Mouse (Mus musculus) natural killer cell, adult 2 months (primary cell): ENCODE measurements around the gene Dolpp1.
"Not testable (repeated sequence)": the region's sequence is repeated elsewhere in the genome, so short reads cannot be mapped to it uniquely, and the experiment has no call there.

Experiments used
- DNase-seq, 2 experiments: peaks; one replicate each; pipeline ENCODE4 v3.0.0; 2022; ENCODE audit warnings: low spot score in 2 of 2

The Dolpp1 gene

DNA sequence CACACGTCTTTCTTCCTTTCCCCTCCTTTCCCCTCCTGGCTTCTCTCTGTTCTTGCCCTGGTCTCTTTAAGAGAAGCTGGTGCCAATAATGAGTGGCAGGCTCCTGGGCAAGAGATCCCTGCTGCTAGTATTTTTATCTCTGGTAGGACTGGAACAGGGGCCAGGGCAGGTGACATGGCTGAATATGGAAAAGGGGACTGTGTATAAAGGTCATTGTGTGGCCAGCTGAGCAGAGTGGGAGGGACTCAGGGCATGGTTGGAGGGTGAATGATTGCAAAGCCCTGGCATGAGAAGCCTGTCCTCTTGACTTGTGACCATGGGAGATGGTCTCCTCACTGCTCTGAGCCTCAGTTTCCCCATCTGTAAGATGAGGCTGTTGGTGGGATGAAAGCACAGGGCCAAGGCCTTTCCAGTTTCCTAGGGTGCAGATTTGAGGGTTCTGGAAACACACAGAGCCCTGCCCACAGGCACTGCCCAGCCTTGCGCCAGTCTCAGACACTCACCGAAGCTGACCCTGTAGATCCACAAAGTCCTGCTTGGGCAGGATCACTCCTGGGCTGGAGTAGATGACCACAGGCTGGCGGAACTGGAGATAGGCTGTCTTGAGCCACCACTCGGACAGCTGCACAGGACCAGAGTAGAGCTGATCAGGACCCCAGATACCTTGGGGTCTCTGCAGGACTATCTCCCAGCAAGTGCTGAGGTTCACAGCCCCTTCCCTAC, 17.6 kb downstream of the Dolpp1 start:
- DNase-seq, result no peak

DNA sequence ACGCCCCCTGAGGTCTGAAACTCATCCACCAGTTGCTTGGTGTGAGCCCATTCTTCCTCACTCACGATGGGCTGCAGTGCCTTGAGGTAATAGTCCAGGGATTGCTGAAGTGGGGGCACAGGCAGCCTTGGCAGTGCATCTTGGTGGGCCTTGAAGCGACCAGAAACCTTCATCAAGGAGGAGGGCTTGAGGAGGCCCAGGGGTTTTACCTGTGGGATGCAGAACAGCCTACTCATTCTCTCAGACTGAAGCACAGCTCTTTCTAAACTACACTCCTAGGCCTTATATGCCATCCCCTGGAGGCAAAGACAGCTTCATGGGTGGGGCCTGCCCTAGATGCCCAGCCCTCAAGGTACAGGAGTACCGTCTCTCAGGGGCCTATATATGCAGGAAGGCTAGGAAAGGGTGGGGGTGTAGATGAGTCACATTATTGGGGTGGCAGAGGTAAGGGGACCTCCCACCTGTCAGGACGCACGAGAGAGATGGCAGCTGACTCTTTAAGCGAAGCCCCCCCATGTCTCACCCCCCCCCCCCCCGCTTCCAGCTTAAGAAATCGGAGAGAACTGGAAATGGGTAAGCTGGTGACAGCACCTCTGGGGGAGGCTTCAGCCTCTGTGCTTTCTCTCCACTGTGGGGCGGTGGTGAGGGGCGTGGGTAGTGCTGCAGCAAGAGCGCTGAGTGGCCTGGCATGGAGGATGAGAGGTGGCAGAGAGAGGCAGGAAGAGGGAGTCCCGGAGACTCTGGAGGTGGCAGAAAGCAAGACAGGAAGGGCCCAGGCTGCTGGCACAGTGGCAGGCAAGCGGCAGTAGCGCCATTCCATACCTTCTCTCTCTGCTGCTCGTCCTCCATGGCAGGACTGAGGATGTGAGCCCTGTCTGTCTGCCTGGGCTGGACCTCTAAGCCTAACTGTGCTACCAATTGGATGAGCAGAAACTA, 21.3 kb downstream of the Dolpp1 start:
- DNase-seq, result no peak

DNA sequence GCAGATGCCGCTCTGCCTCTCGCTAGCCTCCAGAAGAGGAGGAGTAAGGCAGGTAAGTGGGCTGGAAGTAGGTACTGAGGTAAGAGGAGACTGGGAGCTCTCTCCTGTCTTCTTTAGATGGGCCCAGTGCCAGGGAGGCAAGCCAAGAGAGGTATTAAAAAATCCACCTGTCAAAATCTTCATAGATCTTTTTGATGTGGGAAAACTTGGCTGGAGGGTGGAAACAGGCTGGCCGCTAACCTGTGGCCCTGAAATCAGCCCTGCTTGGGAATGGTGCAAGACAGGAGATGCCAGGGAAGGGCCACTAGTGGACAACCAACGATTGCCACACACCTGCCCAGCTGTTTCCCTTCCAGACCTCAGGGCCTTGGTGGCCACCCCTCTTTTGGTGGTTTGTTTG, 22.0 kb downstream of the Dolpp1 start:
- no peak for DNase-seq

DNA sequence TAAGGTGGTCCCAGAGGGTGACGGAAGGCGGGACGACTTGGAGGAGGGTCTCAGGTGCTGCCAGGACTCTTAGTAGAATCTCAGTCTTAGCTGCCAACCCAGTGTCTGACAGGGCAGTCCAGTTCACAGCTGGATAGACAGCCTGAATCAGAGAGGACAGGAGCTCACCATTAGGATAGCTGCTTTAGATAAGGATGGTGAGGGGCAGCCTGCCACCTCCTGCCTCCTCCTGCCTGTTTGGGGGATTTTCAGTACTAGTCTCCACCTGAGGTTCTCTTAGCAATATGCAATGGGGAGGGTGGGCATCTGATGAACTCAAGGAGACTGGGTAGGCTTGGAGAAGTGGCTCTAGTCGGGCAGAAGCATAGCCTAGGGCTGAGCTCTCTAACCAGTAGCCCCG, 22.6 kb downstream of the Dolpp1 start:
- DNase-seq, result no peak

DNA sequence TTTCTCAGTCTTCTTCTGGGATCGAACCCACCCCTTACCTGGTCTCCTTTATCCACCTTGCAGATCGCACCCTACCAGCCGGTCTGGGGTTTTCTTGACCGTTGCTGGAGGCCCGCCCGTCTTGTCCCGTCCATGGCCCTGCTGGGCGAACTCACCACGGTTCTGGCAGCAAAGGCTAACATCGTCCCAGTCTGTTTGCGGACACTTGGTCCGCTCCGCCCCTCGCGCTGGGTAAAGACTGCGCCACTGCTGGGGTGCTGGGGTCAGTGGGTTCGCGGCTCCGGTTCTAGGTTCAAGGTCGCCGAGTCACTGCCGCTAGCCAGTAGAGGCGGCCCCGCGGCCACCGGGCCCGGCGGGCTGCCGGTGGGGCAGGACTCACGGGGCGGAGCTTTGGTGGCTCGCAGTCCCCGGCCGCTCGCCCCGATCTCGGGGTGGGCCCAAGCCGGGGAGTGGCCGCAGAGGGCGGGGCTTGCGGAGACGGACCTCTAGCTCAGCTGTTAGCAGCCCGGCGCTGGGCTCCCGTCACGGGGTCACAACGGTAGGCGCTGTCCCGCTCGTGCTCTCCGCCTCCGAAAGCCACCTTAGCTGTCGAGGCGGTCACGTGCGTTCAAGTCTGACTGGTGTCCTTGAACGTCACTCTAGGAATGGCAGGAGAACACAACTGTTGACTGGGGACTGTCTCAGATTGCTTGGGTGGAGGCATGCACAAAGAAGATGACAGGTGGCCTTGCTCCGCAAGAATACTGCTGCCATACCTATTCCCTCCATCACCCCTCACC, 23.3 kb downstream of the Dolpp1 start, which contains the start of gene Crat:
Crat (minus strand) TSS at position 657 of the 779 bp plus-strand sequence.
- DNase-seq, result peak; percentile 82 to 83

DNA sequence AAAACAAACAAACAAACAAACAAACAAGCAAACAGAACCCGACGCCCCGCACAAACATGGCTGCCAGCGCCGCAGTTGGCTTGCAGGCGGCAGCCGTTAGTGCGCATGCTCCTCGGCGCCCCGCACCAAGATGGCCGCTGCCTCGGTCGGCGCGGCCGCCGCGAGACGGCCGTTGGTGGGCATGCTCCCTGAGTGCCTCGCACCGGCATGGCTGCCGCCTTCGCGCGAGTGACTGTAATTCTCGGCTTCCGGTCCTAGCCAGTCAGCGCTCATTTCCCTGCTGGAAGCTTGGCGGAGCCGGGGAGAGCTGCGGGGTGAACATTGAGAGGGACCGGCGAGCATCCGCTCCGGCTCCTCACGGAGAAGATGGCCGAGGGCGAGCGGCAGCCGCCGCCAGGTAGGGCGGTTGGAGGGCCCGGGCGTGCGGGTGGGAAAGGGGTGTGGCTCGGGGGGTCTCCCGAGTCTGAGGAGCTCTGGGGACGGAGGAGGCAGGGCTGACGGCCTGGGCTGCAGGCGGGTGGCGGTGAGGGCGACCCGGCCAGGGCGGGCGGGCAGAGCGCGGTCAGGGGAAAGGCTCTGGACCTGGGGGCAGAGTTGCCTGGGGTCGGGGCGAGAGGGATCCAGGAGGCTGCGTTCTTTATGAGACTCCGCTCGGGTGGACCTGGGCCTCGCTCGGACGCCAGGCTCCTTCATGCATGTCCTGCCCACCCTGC, 24.0 kb downstream of the Dolpp1 start, which contains the start of gene Ptpa:
Ptpa (plus strand) TSS at position 104 of the 713 bp plus-strand sequence.
- DNase-seq, result peak; percentile 90 to 92

DNA sequence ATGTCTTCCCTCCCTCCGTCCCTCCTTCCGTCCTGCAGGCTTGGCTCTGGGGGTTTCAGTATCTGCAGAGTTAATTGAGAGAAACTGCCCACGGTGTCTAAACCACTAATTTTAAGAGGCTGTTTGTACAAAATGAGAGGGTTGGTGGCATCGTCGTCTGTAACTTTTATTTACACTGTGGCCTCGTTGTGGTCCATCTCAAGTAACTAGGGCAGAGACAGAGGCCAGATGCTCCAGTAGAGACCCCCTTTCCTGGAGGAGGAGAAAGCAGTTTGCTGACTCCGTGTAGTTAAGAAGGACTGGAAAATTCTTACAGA, 24.6 kb downstream of the Dolpp1 start:
- no peak for DNase-seq

DNA sequence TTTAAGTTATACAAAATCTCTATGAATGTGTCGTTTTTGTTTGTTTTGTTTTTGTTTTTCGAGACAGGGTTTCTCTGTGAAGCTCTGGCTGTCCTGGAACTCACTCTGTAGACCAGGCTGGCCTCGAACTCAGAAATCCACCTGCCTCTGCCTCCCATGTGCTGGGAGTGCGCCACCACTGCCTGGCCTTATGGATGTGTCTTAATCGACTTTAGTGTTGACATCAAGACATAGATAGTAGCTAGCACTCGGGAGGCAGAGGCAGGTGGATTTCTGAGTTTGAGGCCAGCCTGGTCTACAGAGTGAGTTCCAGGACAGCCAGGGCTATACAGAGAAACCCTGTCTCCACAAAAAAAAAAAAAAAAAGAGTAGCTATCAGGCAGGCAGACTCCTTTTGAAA, 25.1 kb downstream of the Dolpp1 start:
- not testable (repeated sequence) for DNase-seq

DNA sequence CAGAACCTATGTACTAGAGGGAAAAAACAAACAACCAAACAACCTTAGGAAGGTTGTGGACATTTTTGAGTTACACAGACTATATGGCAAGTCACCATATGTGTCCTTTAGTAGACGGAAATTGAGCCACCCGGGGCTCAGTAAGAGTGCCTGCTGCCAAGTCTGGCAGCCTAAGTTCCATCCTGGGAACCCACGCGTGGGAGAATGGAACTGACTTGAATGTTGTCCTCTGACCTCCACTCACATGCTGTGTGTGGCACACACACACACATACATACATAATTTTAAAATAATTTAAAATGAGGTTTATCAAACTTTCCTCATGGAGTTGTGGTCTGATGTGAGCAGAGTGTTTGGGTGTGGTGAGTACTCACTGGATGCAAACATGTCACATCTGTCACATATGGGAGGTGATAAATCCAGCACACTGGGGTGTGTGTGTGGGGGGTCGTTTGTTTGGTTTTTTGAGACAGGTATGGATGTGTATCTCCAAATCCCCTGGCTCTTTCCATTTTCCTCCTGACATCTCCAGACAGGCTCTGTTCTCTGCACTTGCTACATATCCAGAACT, 25.6 kb downstream of the Dolpp1 start:
- no peak for DNase-seq

DNA sequence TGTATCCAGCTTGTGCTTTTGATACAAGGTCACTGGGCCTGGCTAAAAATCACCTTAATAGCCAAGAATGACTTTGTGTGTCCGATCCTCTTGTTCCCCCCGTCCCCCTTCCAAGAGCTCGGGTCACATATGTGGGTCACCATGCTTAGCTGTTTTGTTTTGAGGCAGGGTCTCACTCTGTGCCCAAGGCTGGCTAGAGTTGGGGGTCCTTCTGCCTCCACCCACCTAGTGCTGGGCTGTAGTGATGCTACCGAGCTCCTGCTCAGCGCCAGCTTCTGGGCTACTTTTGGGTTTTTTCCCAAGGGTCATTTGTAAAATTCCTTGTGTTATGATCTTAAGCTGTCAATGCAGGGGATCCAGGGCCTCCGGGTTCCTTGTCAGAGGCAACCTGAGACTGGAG, 26.2 kb downstream of the Dolpp1 start:
- no peak for DNase-seq

DNA sequence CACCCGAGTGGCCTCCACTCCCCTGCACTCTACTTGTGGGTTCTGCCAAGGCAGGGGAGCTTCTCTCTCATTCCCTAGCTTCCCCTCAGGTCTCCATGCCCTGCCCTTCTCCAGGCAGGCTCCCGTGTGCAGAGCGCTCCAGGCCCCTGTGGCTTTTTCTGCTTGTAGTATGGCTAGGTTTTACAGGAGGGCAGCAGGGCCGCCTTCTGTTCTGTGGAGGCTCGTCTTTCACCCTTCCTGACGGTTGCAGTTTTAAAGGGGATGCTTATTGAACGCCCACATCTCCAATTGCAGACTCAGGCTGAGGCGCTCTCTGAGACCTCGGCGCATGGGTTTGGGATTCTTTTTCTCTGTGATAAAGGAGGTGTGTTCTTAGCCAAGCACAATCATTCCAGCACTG, 27.1 kb downstream of the Dolpp1 start:
- DNase-seq, result no peak

DNA sequence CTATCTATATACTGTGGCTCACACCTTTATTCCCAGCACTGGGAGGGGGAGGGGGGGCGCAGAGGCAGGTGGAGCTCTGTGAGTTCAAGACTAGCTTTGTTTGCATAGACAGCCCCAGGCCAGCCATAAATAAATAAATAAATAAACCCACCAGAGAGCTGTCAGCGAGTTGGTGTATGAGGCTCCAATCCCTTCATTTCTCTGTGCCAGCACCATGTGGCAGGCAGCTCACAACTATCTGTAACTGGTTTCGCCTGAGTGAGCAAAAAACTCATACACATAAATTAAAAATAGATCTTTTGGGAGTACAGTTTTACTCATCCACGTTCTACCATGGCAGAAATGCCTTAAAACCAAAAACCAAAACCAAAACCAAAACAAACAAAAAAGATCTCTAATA, 29.4 kb downstream of the Dolpp1 start:
- DNase-seq, result no peak

DNA sequence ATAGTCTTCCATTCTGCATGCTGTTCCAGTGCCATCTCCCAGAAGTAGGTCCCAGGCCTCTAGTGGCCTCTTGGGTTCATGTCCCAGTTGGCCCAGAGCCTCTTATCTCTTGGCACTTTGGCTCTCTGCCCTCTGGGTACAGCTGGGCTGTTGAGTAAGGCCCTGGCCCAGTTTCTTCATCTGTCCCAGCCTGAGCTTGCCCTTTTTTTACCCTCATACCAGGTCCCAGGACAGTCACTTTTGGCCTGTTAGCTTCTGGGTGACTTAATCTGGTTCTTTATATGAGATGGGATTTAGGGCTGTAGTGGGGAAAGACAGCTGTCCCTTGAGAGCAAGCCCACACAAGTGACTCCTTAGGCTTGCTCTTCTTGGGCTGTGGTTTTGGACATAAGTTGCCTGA, 37.1 kb downstream of the Dolpp1 start:
- DNase-seq, result no peak

DNA sequence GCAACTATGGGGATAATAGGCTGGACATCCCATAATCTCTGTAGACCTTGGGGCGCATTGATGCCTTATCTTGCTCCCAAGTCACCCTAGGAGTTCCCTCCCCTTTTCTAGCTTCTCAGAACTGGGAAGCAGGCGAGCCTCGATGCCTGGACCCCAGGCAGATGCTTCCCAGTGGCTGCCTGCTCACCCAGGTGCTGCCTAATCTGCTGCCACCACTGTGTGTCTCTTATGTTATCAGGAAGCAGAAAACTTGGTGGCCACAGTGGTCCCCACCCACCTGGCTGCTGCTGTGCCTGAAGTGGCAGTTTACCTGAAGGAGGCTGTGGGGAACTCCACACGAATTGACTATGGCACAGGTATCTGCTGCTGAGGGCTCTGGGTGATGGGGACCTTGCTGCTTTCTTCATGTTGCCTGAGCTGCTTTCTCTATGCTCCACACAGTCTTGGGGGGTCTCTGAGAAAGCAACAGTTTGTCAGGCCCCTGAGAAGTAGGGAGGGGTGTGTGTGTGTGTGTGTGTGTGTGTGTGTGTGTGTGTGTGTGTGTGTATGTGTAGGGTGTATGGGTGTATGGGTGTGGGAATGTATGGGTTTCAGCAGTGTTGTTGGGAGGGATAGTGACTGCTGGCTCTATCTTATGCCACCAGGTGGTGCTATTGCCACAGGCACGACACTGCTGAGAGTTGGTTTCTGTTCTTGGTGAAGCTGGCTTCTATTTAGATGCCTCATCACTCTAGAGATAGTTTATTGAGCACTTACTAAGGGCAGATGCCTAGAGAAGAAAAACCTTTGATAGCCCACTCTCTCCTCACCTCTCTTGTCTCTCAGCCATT, 43.5 kb downstream of the Dolpp1 start:
- DNase-seq, result peak; percentile 60 to 75

DNA sequence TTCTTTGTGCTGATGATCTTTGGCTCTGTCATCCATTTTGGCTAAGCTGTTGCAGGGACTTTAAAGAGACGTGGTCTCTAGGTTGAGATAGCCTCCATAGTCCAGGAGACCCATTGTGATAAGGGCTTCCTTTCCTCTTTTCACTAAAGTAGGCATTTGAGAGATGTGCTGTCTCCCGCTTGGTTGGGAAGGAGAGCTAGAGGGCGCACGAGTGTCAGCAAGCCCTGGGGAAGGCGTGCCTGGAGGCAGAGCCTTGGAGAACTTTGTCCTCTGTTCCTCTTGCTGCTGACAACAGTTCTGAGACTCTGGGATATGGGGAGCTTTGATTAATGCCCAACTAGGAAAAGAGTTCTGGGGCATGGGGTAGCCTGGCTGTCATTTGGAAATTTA, 44.1 kb downstream of the Dolpp1 start:
- DNase-seq, result no peak

DNA sequence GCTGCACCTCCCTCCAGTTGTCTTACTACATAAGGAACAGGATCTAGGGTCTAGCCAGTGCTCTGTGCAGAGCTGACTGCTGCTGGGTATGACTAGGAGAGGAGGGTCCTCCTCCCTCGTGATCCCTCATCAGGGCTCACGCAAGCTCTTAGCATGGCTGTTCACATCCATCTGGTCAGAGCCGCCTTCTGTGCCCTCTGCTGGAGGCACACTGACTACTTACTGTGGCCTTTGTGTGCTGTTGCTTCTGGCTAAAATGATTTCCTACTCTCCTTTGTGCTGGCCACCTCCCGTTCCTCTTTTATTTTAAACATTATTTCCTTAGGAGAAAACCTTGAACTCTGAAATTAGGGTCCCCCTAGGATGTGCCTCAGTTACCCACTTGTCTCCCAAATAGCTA, 44.8 kb downstream of the Dolpp1 start:
- DNase-seq, result no peak

DNA sequence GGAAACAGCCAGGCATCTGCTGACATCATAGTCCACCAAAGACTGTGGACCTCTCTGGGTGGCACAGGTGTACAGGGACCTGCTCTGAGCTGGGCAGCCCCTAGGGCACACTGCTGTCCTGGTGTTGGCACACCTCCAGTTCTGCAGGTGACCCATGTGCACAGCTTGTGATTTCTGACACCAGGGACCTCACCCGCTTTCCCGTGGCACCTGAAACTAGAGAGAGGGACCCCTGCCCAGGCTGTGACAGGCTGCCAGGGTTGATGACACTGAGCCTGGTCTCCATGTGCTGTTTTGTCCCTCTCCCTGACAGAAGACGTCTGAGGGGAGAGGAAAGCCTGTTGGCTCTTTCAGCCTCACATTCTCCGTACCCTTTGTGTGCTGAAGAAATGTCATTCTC, 45.7 kb downstream of the Dolpp1 start:
- DNase-seq, result no peak

DNA sequence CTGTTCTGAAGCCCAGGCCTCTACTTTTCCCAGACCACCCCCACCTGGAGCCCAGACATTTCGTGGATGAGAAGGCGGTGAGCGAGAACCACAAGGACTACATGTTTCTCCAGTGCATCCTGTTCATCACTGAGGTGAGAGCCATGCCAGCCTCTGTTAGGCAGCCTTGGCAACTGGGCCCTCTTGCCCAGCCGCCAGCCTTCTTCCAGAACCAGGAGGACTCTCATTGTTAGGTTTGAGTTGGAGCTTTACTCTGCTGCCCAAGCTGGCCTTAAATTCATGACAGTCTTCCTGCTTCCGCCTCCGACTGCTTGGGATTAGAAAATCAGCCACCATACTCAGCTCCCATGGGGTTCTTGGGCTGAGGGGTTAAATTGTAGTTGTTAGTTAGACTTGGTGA, 47.6 kb downstream of the Dolpp1 start:
- DNase-seq, result no peak

DNA sequence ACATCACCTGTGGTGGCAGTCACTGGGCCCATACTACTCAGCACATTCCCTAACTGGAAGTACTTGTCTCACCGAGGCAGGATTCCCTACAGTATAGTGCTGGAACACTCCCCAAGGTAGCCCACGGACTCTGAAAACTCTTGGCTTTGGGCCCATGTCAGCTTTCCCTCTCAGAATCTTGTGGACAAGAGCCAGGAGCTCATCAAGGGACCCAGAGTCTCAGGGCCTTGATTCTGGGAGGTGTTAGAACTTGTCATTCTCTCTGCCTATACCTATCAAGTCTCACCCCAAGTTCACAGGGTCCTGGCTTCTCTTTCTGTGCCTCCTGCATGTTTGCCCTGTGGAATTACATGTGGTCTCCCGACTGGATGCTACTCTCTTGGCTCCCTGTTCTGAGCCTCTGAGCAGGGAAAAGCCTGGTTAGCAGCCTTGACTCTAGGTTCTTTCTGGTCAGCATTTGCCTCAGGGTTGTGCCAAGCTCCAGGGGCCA, 48.2 kb downstream of the Dolpp1 start:
- DNase-seq, result no peak
